Mouse (Mus musculus): ENCODE measurements around the gene Car2. TPM values are rescaled to one million over a fixed set of nuclear protein-coding genes. Genes with fewer than 3 reads are reported as not detected.

The Car2 gene
- polyA plus RNA-seq, 1 experiment: 8.7 TPM

GRCm38 (mm10) chr3:14913774-14914173 is 27.7 kb downstream of the Car2 start:
- DNase-seq (ENCODE audit: low read depth, low spot score): no peak
- 45% methylated on average over 4 of the region's 4 CpGs for WGBS

GRCm38 (mm10) chr3:14915355-14915754 is 29.3 kb downstream of the Car2 start:
- no peak for DNase-seq (ENCODE audit: low read depth, low spot score)
- WGBS: 68% methylated on average over 2 of the region's 2 CpGs

- WGBS: 87% methylated on average over 2 of the region's 2 CpGs
- no peak for DNase-seq (ENCODE audit: low read depth, low spot score)
Measured at GRCm38 (mm10) chr3:14917261-14917660, 31.2 kb downstream of the Car2 start.

GRCm38 (mm10) chr3:14944706-14945105 is 58.6 kb downstream of the Car2 start:
- WGBS: 82% methylated on average over 3 of the region's 3 CpGs

GRCm38 (mm10) chr3:14945627-14946026 is 59.6 kb downstream of the Car2 start:
- WGBS: 93% methylated on average over 2 of the region's 2 CpGs
- no peak for DNase-seq (ENCODE audit: low read depth, low spot score)

More at GRCm38 (mm10) chr3:14944706-14945105, 58.6 kb downstream of the Car2 start:
- DNase-seq (ENCODE audit: low read depth, low spot score): no peak

- WGBS: 34% methylated on average over 6 of the region's 6 CpGs
- DNase-seq (ENCODE audit: low read depth, low spot score): no peak
Measured at GRCm38 (mm10) chr3:14948067-14948800, 62.2 kb downstream of the Car2 start.

GRCm38 (mm10) chr3:14950031-14950430 is 64.0 kb downstream of the Car2 start:
- no peak for DNase-seq (ENCODE audit: low read depth, low spot score)

More at GRCm38 (mm10) chr3:14950031-14950430, 64.0 kb downstream of the Car2 start:
- WGBS: 80% methylated on average over 2 of the region's 2 CpGs

Other genes starting within 250 kb of the Car2 start
- 19.2 and 40.9 TPM in 2 replicates for gene Car13, start 244.5 kb upstream of the Car2 start, polyA plus RNA-seq (2012; rRNA removed)
- 0.30 and 0.32 TPM in 2 replicates for gene Car1, start 77.9 kb upstream of the Car2 start, polyA plus RNA-seq (2012; rRNA removed)
- gene Car3, start 22.8 kb upstream of the Car2 start, polyA plus RNA-seq (2012; rRNA removed): 78.1 and 79.5 TPM in 2 replicates

All from large intestine, adult 2 months (tissue).